Mouse (Mus musculus): ENCODE measurements around the gene Gstm1. TPM values are rescaled to one million over a fixed set of nuclear protein-coding genes. Genes with fewer than 3 reads are reported as not detected.

Gene Gstm1
- polyA plus RNA-seq (2015; fragmentation: Nextera tagmentation; extraction: Ambion mirVana), result 67.1 and 73.6 TPM in 2 replicates

- H3K36me3 ChIP-seq, result no peaks in the 10 kb centered on the region
- H3K4me2 ChIP-seq, result peak within 1 kb of the TSS; percentile 84
- WGBS, result 1% methylated on average over 31 of the region's 31 CpGs
- H3K27me3 ChIP-seq, result no peaks in the 10 kb centered on the region
- peak within 1 kb of the TSS; percentile 66 for H3K9ac ChIP-seq
- peaks cover 25% of the 10 kb centered on the region for H3K4me1 ChIP-seq (replicated peaks)
- ATAC-seq (ENCODE audit: low read depth), result peak; percentile 95
- H3K27ac ChIP-seq (replicated peaks), result peak within 1 kb of the TSS; percentile 85
- no peaks in the 10 kb centered on the region for H3K9me3 ChIP-seq
- H3K4me3 ChIP-seq, result peak within 1 kb of the TSS; percentile 43
Measured at GRCm38 (mm10) chr3:108017473-108018189, at the start of gene Gstm1. TSS of gene Gstm1 (minus strand) at chr3:108017973.

GRCm38 (mm10) chr3:108067370-108067934, 49.7 kb upstream of the Gstm1 start:
- 66% methylated on average over 6 of the region's 6 CpGs for WGBS
- 0 out of 2 replicates have a peak, but pooled peaks cover 4% of the 10 kb centered on the region for H3K36me3 ChIP-seq
- H3K9ac ChIP-seq, result no peak overlapping the region

GRCm38 (mm10) chr3:108065551-108065950, 47.8 kb upstream of the Gstm1 start:
- Histone ChIP-seq H3K9me3 (no peaks in the 10 kb centered on the region), H3K4me3 (no peak overlapping the region), H3K4me1 (replicated peaks) (no peaks in the 10 kb centered on the region), H3K27ac (replicated peaks) (no peak overlapping the region), H3K4me2 (no peak overlapping the region), H3K36me3 (no peaks in the 10 kb centered on the region), H3K9ac (no peak overlapping the region), H3K27me3 (no peaks in the 10 kb centered on the region)
- ATAC-seq (ENCODE audit: low read depth), result no peak
- WGBS, result 78% methylated on average over 9 of the region's 9 CpGs

More at GRCm38 (mm10) chr3:108067370-108067934, 49.7 kb upstream of the Gstm1 start:
- H3K4me3 ChIP-seq, result no peak overlapping the region
- no peaks in the 10 kb centered on the region for H3K9me3 ChIP-seq
- no peak for ATAC-seq (ENCODE audit: low read depth)
- no peaks in the 10 kb centered on the region for H3K27me3 ChIP-seq
- no peaks in the 10 kb centered on the region for H3K4me1 ChIP-seq (replicated peaks)
- no peak overlapping the region for H3K4me2 ChIP-seq
- H3K27ac ChIP-seq (replicated peaks), result no peak overlapping the region

- no peak for ATAC-seq (ENCODE audit: low read depth)
Measured at GRCm38 (mm10) chr3:108064672-108065071, 46.9 kb upstream of the Gstm1 start.

GRCm38 (mm10) chr3:108062648-108063047, 44.9 kb upstream of the Gstm1 start:
- Histone ChIP-seq H3K4me2 (no peak overlapping the region), H3K27ac (replicated peaks) (no peak overlapping the region), H3K4me3 (no peak overlapping the region), H3K9me3 (no peaks in the 10 kb centered on the region), H3K36me3 (no peaks in the 10 kb centered on the region), H3K27me3 (no peaks in the 10 kb centered on the region), H3K4me1 (replicated peaks) (no peaks in the 10 kb centered on the region), H3K9ac (no peak overlapping the region)
- 84% methylated on average over 8 of the region's 8 CpGs for WGBS
- ATAC-seq (ENCODE audit: low read depth), result no peak

More at GRCm38 (mm10) chr3:108064672-108065071, 46.9 kb upstream of the Gstm1 start:
- Histone ChIP-seq H3K9ac (no peak overlapping the region), H3K36me3 (no peaks in the 10 kb centered on the region), H3K27me3 (no peaks in the 10 kb centered on the region), H3K4me1 (replicated peaks) (no peaks in the 10 kb centered on the region), H3K4me2 (no peak overlapping the region), H3K27ac (replicated peaks) (no peak overlapping the region), H3K4me3 (no peak overlapping the region), H3K9me3 (no peaks in the 10 kb centered on the region)
- WGBS, result 85% methylated on average over 4 of the region's 4 CpGs

- 24% methylated on average over 7 of the region's 7 CpGs for WGBS
- no peaks in the 10 kb centered on the region for H3K4me1 ChIP-seq (replicated peaks)
- 0 out of 2 replicates have a peak overlapping the region, but pooled peaks have one; percentile 18 for H3K4me2 ChIP-seq
- H3K27ac ChIP-seq (replicated peaks), result no peak overlapping the region
- no peaks in the 10 kb centered on the region for H3K27me3 ChIP-seq
- no peak overlapping the region for H3K9ac ChIP-seq
- no peaks in the 10 kb centered on the region for H3K36me3 ChIP-seq
- ATAC-seq (ENCODE audit: low read depth), result no peak; the same call in 1 of the 2 replicates
- no peak overlapping the region for H3K4me3 ChIP-seq
- H3K9me3 ChIP-seq, result no peaks in the 10 kb centered on the region
Measured at GRCm38 (mm10) chr3:108061420-108061819, 43.6 kb upstream of the Gstm1 start.

- Histone ChIP-seq H3K27me3 (no peaks in the 10 kb centered on the region), H3K9ac (no peak overlapping the region), H3K27ac (replicated peaks) (no peak overlapping the region), H3K36me3 (no peaks in the 10 kb centered on the region), H3K9me3 (no peaks in the 10 kb centered on the region), H3K4me3 (no peak overlapping the region), H3K4me2 (no peak overlapping the region), H3K4me1 (replicated peaks) (no peaks in the 10 kb centered on the region)
- ATAC-seq (ENCODE audit: low read depth), result no peak
- WGBS, result 93% methylated on average over 5 of the region's 5 CpGs
Measured at GRCm38 (mm10) chr3:108050493-108050892, 32.7 kb upstream of the Gstm1 start.

- H3K4me2 ChIP-seq, result no peak overlapping the region
- no peak overlapping the region for H3K9ac ChIP-seq
- no peak for ATAC-seq (ENCODE audit: low read depth)
- H3K9me3 ChIP-seq, result no peaks in the 10 kb centered on the region
- 79% methylated on average over 3 of the region's 3 CpGs for WGBS
- no peak overlapping the region for H3K4me3 ChIP-seq
- H3K36me3 ChIP-seq, result no peaks in the 10 kb centered on the region
- H3K27ac ChIP-seq (replicated peaks), result no peak overlapping the region
- H3K4me1 ChIP-seq (replicated peaks), result peaks cover 12% of the 10 kb centered on the region
- 0 out of 2 replicates have a peak, but pooled peaks cover 2% of the 10 kb centered on the region for H3K27me3 ChIP-seq
Measured at GRCm38 (mm10) chr3:108048306-108048705, 30.5 kb upstream of the Gstm1 start.

- no peak overlapping the region for H3K9ac ChIP-seq
- 89% methylated on average over 2 of the region's 2 CpGs for WGBS
- no peak for ATAC-seq (ENCODE audit: low read depth)
- no peak overlapping the region for H3K4me3 ChIP-seq
- no peaks in the 10 kb centered on the region for H3K9me3 ChIP-seq
- H3K27me3 ChIP-seq, result 0 out of 2 replicates have a peak, but pooled peaks cover 4% of the 10 kb centered on the region
- no peaks in the 10 kb centered on the region for H3K36me3 ChIP-seq
- H3K4me1 ChIP-seq (replicated peaks), result peaks cover 12% of the 10 kb centered on the region
- H3K27ac ChIP-seq (replicated peaks), result no peak overlapping the region
- H3K4me2 ChIP-seq, result no peak overlapping the region
Measured at GRCm38 (mm10) chr3:108046944-108047655, 29.3 kb upstream of the Gstm1 start.

GRCm38 (mm10) chr3:108044394-108045140, 26.8 kb upstream of the Gstm1 start, which contains the start of gene Gstm4:
TSS of gene Gstm4 (minus strand) at chr3:108044894.
- 9% methylated on average over 29 of the region's 29 CpGs for WGBS
- Histone ChIP-seq H3K9ac (peak within 1 kb of the TSS; percentile 73), H3K4me2 (peak within 1 kb of the TSS; percentile 88), H3K27ac (replicated peaks) (peak within 1 kb of the TSS; percentile 23; the same call in 1 of the 2 replicates), H3K4me3 (peak within 1 kb of the TSS; percentile 56), H3K27me3 (0 out of 2 replicates have a peak, but pooled peaks cover 4% of the 10 kb centered on the region), H3K9me3 (no peaks in the 10 kb centered on the region), H3K36me3 (no peaks in the 10 kb centered on the region), H3K4me1 (replicated peaks) (peaks cover 12% of the 10 kb centered on the region)
- peak; percentile 89 for ATAC-seq (ENCODE audit: low read depth)

GRCm38 (mm10) chr3:108033156-108033555, 15.4 kb upstream of the Gstm1 start:
- Histone ChIP-seq H3K36me3 (no peaks in the 10 kb centered on the region), H3K9ac (no peak overlapping the region), H3K4me2 (no peak overlapping the region), H3K9me3 (no peaks in the 10 kb centered on the region), H3K27ac (replicated peaks) (no peak overlapping the region), H3K27me3 (no peaks in the 10 kb centered on the region), H3K4me1 (replicated peaks) (no peaks in the 10 kb centered on the region), H3K4me3 (no peak overlapping the region)
- WGBS, result 68% methylated on average over 5 of the region's 5 CpGs
- no peak for ATAC-seq (ENCODE audit: low read depth)

Data from neural tube, embryonic 13.5 days (tissue).